Mouse (Mus musculus) forebrain, embryonic 12.5 days (tissue): Measurements from ENCODE around the gene Slc38a7. TPM values are rescaled to one million over a fixed set of nuclear protein-coding genes. Genes with fewer than 3 reads are reported as not detected.

ENCODE experiments used
- ATAC-seq: fragments of 200-750 bp; cut with Nextera tagmentation; 2 replicates; pipeline ENCODE4 v1.8.0; 2017; ENCODE audit warnings: moderate TSS enrichment; ENCODE audit not compliant: low FRiP score
- H3K27ac ChIP-seq: fragments of 300-500 bp; sonication (generic); 2 replicates; pipeline ENCODE4 v1.5.1; 2016; ENCODE audit warnings: mild to moderate bottlenecking
- H3K27me3 ChIP-seq: fragments of 300-500 bp; sonication (generic); 2 replicates; pipeline ENCODE4 v1.6.1; 2016; ENCODE audit warnings: mild to moderate bottlenecking
- H3K36me3 ChIP-seq: fragments of 300-500 bp; sonication (generic); replicated peaks from 2 replicates; pipeline ENCODE4 v1.6.1; 2016; ENCODE audit warnings: mild to moderate bottlenecking
- H3K4me1 ChIP-seq: fragments of 300-500 bp; sonication (generic); 2 replicates; pipeline ENCODE4 v1.6.1; 2016
- H3K4me2 ChIP-seq: fragments of 300-500 bp; sonication (generic); 2 replicates; pipeline ENCODE4 v1.6.1; 2016; ENCODE audit warnings: mild to moderate bottlenecking, moderate library complexity
- H3K4me3 ChIP-seq: fragments of 300-500 bp; sonication (generic); replicated peaks from 2 replicates; pipeline ENCODE4 v1.5.1; 2016; ENCODE audit warnings: mild to moderate bottlenecking
- H3K9ac ChIP-seq: fragments of 300-500 bp; sonication (generic); 2 replicates; pipeline ENCODE4 v1.6.1; 2016; ENCODE audit warnings: mild to moderate bottlenecking
- H3K9me3 ChIP-seq: fragments of 300-500 bp; sonication (generic); 2 replicates; pipeline ENCODE4 v1.6.1; 2016
- WGBS: fragments of 180-500 bp; shearing (Covaris S2); methylation state at CpG from one replicate; pipeline ENCODE4 v1.1.7; 2016; 5-methylcytosine and 5-hydroxymethylcytosine counted together
- polyA plus RNA-seq: library from polyadenylated mRNA; unstranded; fragments of >200 nt; fragmentation: Nextera tagmentation; extraction: Ambion mirVana; gene quantifications from 2 replicates; pipeline ENCODE4 v1.2.1, GENCODE M21; 2016

Slc38a7 gene
- polyA plus RNA-seq, 1 experiment from 2014 or later, result 21.3 TPM

- Histone ChIP-seq H3K4me3 (no peak overlapping the region), H3K36me3 (no peaks in the 10 kb centered on the region), H3K27me3 (no peaks in the 10 kb centered on the region), H3K4me1 (no peaks in the 10 kb centered on the region), H3K27ac (no peak overlapping the region), H3K9ac (no peak overlapping the region), H3K4me2 (no peak overlapping the region), H3K9me3 (no peaks in the 10 kb centered on the region)
- 66% methylated on average over 3 of the region's 3 CpGs for WGBS
- no peak for ATAC-seq
Measured at GRCm38 (mm10) chr8:95817597-95817996, 35.7 kb downstream of the Slc38a7 start.

GRCm38 (mm10) chr8:95816044-95816708 is 37.2 kb downstream of the Slc38a7 start:
- H3K4me2 ChIP-seq, result no peak overlapping the region
- no peak overlapping the region for H3K9ac ChIP-seq
- H3K4me1 ChIP-seq, result no peaks in the 10 kb centered on the region
- H3K27ac ChIP-seq, result no peak overlapping the region
- H3K36me3 ChIP-seq, result no peaks in the 10 kb centered on the region
- H3K27me3 ChIP-seq, result no peaks in the 10 kb centered on the region
- no peak overlapping the region for H3K4me3 ChIP-seq
- WGBS, result 57% methylated on average over 6 of the region's 6 CpGs
- no peak for ATAC-seq
- H3K9me3 ChIP-seq, result no peaks in the 10 kb centered on the region

GRCm38 (mm10) chr8:95810184-95810591 is 43.2 kb downstream of the Slc38a7 start:
- whole genome bisulfite sequencing, result 63% methylated on average over 3 of the region's 3 CpGs
- Histone ChIP-seq H3K27me3 (no peaks in the 10 kb centered on the region), H3K36me3 (no peaks in the 10 kb centered on the region), H3K27ac (no peak overlapping the region), H3K9ac (no peak overlapping the region), H3K4me1 (peaks cover 12% of the 10 kb centered on the region), H3K4me3 (no peak overlapping the region), H3K4me2 (no peak overlapping the region), H3K9me3 (no peaks in the 10 kb centered on the region)
- ATAC-seq, result no peak

GRCm38 (mm10) chr8:95809116-95809515 is 44.2 kb downstream of the Slc38a7 start:
- no peaks in the 10 kb centered on the region for H3K27me3 ChIP-seq
- H3K4me3 ChIP-seq, result no peak overlapping the region
- no peak overlapping the region for H3K9ac ChIP-seq
- H3K36me3 ChIP-seq, result no peaks in the 10 kb centered on the region
- ATAC-seq, result no peak
- WGBS, result 87% methylated on average over 5 of the region's 5 CpGs
- H3K4me1 ChIP-seq, result peaks cover 20% of the 10 kb centered on the region
- no peak overlapping the region for H3K4me2 ChIP-seq
- no peaks in the 10 kb centered on the region for H3K9me3 ChIP-seq
- no peak overlapping the region for H3K27ac ChIP-seq

- 90% methylated on average over 4 of the region's 4 CpGs for WGBS
Measured at GRCm38 (mm10) chr8:95808631-95809030, 44.7 kb downstream of the Slc38a7 start.

GRCm38 (mm10) chr8:95807861-95808260 is 45.5 kb downstream of the Slc38a7 start:
- Histone ChIP-seq H3K9me3 (no peaks in the 10 kb centered on the region), H3K36me3 (no peaks in the 10 kb centered on the region), H3K4me3 (peak overlapping the region; percentile 98), H3K9ac (peak overlapping the region; percentile 51; the same call in 1 of the 2 replicates), H3K27me3 (no peaks in the 10 kb centered on the region), H3K4me1 (peaks cover 20% of the 10 kb centered on the region), H3K27ac (peak overlapping the region; percentile 93), H3K4me2 (peak overlapping the region; percentile 64)
- ATAC-seq, result peak; percentile 93
- under 1% methylated on average over 20 of the region's 20 CpGs for WGBS

More at GRCm38 (mm10) chr8:95808631-95809030, 44.7 kb downstream of the Slc38a7 start:
- H3K36me3 ChIP-seq, result no peaks in the 10 kb centered on the region
- H3K4me1 ChIP-seq, result peaks cover 20% of the 10 kb centered on the region
- H3K9ac ChIP-seq, result no peak overlapping the region
- no peaks in the 10 kb centered on the region for H3K9me3 ChIP-seq
- no peak overlapping the region for H3K27ac ChIP-seq
- no peak overlapping the region for H3K4me3 ChIP-seq
- H3K4me2 ChIP-seq, result no peak overlapping the region
- ATAC-seq, result no peak
- H3K27me3 ChIP-seq, result no peaks in the 10 kb centered on the region

GRCm38 (mm10) chr8:95807331-95807843 is 46.0 kb downstream of the Slc38a7 start, which contains the start of gene Cnot1:
Gene Cnot1, minus strand, starts transcription at chr8:95807464.
- H3K9ac ChIP-seq, result peak within 1 kb of the TSS; percentile 98
- WGBS, result under 1% methylated on average over 44 of the region's 44 CpGs
- peaks cover 20% of the 10 kb centered on the region for H3K4me1 ChIP-seq
- H3K27ac ChIP-seq, result peak within 1 kb of the TSS; percentile 93
- H3K4me2 ChIP-seq, result peak within 1 kb of the TSS; percentile 93
- H3K9me3 ChIP-seq, result no peaks in the 10 kb centered on the region
- peak within 1 kb of the TSS; percentile 98 for H3K4me3 ChIP-seq
- H3K27me3 ChIP-seq, result no peaks in the 10 kb centered on the region
- H3K36me3 ChIP-seq, result 0 out of 2 replicates have a peak, but pooled peaks cover 1% of the 10 kb centered on the region
- peak; percentile 97 for ATAC-seq

GRCm38 (mm10) chr8:95806461-95807191 is 46.7 kb downstream of the Slc38a7 start:
- Histone ChIP-seq H3K4me2 (peak overlapping the region; percentile 93), H3K9me3 (no peaks in the 10 kb centered on the region), H3K27ac (peak overlapping the region; percentile 93), H3K4me1 (peaks cover 25% of the 10 kb centered on the region), H3K9ac (peak overlapping the region; percentile 98), H3K4me3 (peak overlapping the region; percentile 98), H3K36me3 (0 out of 2 replicates have a peak, but pooled peaks cover 8% of the 10 kb centered on the region), H3K27me3 (no peaks in the 10 kb centered on the region)
- WGBS, result 0% methylated on average over 54 of the region's 69 CpGs
- peak; percentile 8; the same call in 1 of the 2 replicates for ATAC-seq

GRCm38 (mm10) chr8:95805482-95805881 is 47.9 kb downstream of the Slc38a7 start:
- H3K4me2 ChIP-seq, result peak overlapping the region; percentile 93
- H3K9me3 ChIP-seq, result no peaks in the 10 kb centered on the region
- no peak overlapping the region for H3K27ac ChIP-seq
- peaks cover 13% of the 10 kb centered on the region for H3K36me3 ChIP-seq
- peak overlapping the region; percentile 98 for H3K4me3 ChIP-seq
- H3K4me1 ChIP-seq, result peaks cover 29% of the 10 kb centered on the region
- no peak for ATAC-seq
- peak overlapping the region; percentile 98 for H3K9ac ChIP-seq
- H3K27me3 ChIP-seq, result no peaks in the 10 kb centered on the region
- WGBS, result 73% methylated on average over 2 of the region's 2 CpGs

- H3K4me2 ChIP-seq, result no peak overlapping the region
- no peak for ATAC-seq
- 89% methylated on average over 8 of the region's 8 CpGs for WGBS
Measured at GRCm38 (mm10) chr8:95802231-95802630, 51.1 kb downstream of the Slc38a7 start.

GRCm38 (mm10) chr8:95801476-95802064 is 51.8 kb downstream of the Slc38a7 start:
- Histone ChIP-seq H3K4me1 (peaks cover 31% of the 10 kb centered on the region), H3K9me3 (no peaks in the 10 kb centered on the region), H3K36me3 (peaks cover 28% of the 10 kb centered on the region), H3K9ac (no peak overlapping the region), H3K27me3 (no peaks in the 10 kb centered on the region), H3K4me2 (no peak overlapping the region), H3K4me3 (no peak overlapping the region), H3K27ac (no peak overlapping the region)
- WGBS, result 70% methylated on average over 1 of the region's 1 CpGs
- no peak for ATAC-seq

More at GRCm38 (mm10) chr8:95802231-95802630, 51.1 kb downstream of the Slc38a7 start:
- no peak overlapping the region for H3K4me3 ChIP-seq
- H3K36me3 ChIP-seq, result peaks cover 28% of the 10 kb centered on the region
- H3K27me3 ChIP-seq, result no peaks in the 10 kb centered on the region
- H3K9me3 ChIP-seq, result no peaks in the 10 kb centered on the region
- H3K9ac ChIP-seq, result no peak overlapping the region
- H3K4me1 ChIP-seq, result peaks cover 31% of the 10 kb centered on the region
- H3K27ac ChIP-seq, result no peak overlapping the region

GRCm38 (mm10) chr8:95800353-95800752 is 53.0 kb downstream of the Slc38a7 start:
- H3K36me3 ChIP-seq, result peaks cover 28% of the 10 kb centered on the region
- H3K4me3 ChIP-seq, result no peak overlapping the region
- no peaks in the 10 kb centered on the region for H3K27me3 ChIP-seq
- no peak overlapping the region for H3K27ac ChIP-seq
- H3K9me3 ChIP-seq, result no peaks in the 10 kb centered on the region
- H3K9ac ChIP-seq, result no peak overlapping the region
- WGBS, result 95% methylated on average over 3 of the region's 3 CpGs
- no peak for ATAC-seq
- peaks cover 20% of the 10 kb centered on the region for H3K4me1 ChIP-seq
- no peak overlapping the region for H3K4me2 ChIP-seq
